Mouse (Mus musculus) liver, postnatal 0 days (tissue): ENCODE results near the gene 4931422A03Rik. TPM values are rescaled to one million over a fixed set of nuclear protein-coding genes. Genes with fewer than 3 reads are reported as not detected.

ENCODE experiments used
- ATAC-seq: fragments of 200-750 bp; cut with Nextera tagmentation; 2 replicates; pipeline ENCODE4 v1.8.0; 2017; ENCODE audit warnings: mild to moderate bottlenecking, moderate library complexity
- DNase-seq: peaks from one replicate; pipeline ENCODE4 v3.0.0-alpha.2; 2016
- H3K27ac ChIP-seq: fragments of 300-500 bp; sonication (generic); 2 replicates; pipeline ENCODE4 v1.5.1; 2014; ENCODE audit warnings: antibody characterized with exemption, moderate library complexity, mild to moderate bottlenecking, low read depth
- H3K27me3 ChIP-seq: fragments of 300-500 bp; sonication (generic); 2 replicates; pipeline ENCODE4 v1.6.1; 2014; ENCODE audit warnings: low read length, control low read depth, mixed read lengths; ENCODE audit not compliant: insufficient read depth
- H3K36me3 ChIP-seq: fragments of 300-500 bp; sonication (generic); replicated peaks from 2 replicates; pipeline ENCODE4 v1.6.1; 2014; ENCODE audit warnings: mild to moderate bottlenecking, control low read depth, low read length, moderate library complexity, mixed read lengths; ENCODE audit not compliant: insufficient read depth
- H3K4me1 ChIP-seq: fragments of 300-500 bp; sonication (generic); 2 replicates; pipeline ENCODE4 v1.6.1; 2014; ENCODE audit warnings: antibody characterized with exemption, mild to moderate bottlenecking, control low read depth; ENCODE audit not compliant: insufficient read depth
- H3K4me2 ChIP-seq: fragments of 300-500 bp; sonication (generic); 2 replicates; pipeline ENCODE4 v1.6.1; 2014; ENCODE audit warnings: low read depth, mild to moderate bottlenecking, low read length, moderate library complexity, mixed read lengths
- H3K4me3 ChIP-seq: fragments of 300-500 bp; sonication (generic); 2 replicates; pipeline ENCODE4 v1.5.1; 2014; ENCODE audit warnings: low read depth, low read length
- H3K9ac ChIP-seq: fragments of 300-500 bp; sonication (generic); replicated peaks from 2 replicates; pipeline ENCODE4 v1.6.1; 2014; ENCODE audit warnings: mild to moderate bottlenecking, moderate library complexity
- H3K9me3 ChIP-seq: fragments of 300-500 bp; sonication (generic); 2 replicates; pipeline ENCODE4 v1.6.1; 2016; ENCODE audit warnings: mild to moderate bottlenecking, control low read depth, low read length, mixed read lengths
- CTCF ChIP-seq: sonication (generic); IDR thresholded peaks from 2 replicates; pipeline ENCODE4 v1.5.1; 2016; ENCODE audit warnings: antibody characterized with exemption, low read depth
- EP300 ChIP-seq: IDR thresholded peaks from 2 replicates; pipeline ENCODE4 v1.6.1; 2016; ENCODE audit warnings: antibody characterized with exemption, low read depth, mild to moderate bottlenecking
- WGBS: fragments of 180-500 bp; shearing (Covaris S2); extraction: QIAGEN DNeasy Blood & Tissue Kit; methylation state at CpG from one replicate; pipeline ENCODE4 v1.1.7; 2014; ENCODE audit not compliant: insufficient replicate concordance; 5-methylcytosine and 5-hydroxymethylcytosine counted together
- polyA plus RNA-seq: library from polyadenylated mRNA; unstranded; fragments of >200 nt; fragmentation: Nextera tagmentation; extraction: Ambion mirVana; gene quantifications from 2 replicates; pipeline ENCODE4 v1.2.1, GENCODE M21; 2015

4931422A03Rik gene
- polyA plus RNA-seq, 1 experiment from 2014 or later: 1.5 TPM

DNA sequence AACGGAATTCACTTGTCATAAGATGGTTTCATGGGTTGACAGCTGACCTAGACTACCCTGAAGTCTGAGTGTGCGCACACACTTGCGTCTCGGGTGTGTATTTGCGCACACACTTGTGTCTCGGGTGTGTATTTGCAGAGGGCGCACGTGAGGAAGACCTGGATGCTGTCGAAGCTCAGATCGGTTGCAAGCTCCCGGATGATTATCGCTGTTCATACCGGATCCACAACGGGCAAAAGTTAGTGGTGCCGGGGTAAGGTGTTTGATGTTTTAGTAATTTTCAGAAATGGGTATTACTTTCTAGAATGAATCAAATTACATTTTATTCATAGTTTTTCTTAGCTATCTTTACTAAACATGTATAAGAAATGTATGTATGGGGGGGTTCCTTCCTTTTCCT, 14.6 kb upstream of the 4931422A03Rik start:
- no peak for ATAC-seq
- Histone ChIP-seq H3K9me3 (no peaks in the 10 kb centered on the region), H3K27ac (no peak overlapping the region), H3K36me3 (peaks cover 45% of the 10 kb centered on the region), H3K4me1 (peaks cover 17% of the 10 kb centered on the region), H3K4me2 (no peak overlapping the region), H3K27me3 (no peaks in the 10 kb centered on the region), H3K9ac (no peak overlapping the region), H3K4me3 (no peak overlapping the region)
- 93% methylated on average over 15 of the region's 15 CpGs for WGBS
- no peak for DNase-seq
- TF ChIP-seq CTCF (no peak), EP300 (no peak)

- peak; percentile 67 for ATAC-seq
- no peaks in the 10 kb centered on the region for H3K27me3 ChIP-seq
- peak overlapping the region; percentile 67 for H3K27ac ChIP-seq
- peak; percentile 33 for DNase-seq
- peak overlapping the region; percentile 26; the same call in 1 of the 2 replicates for H3K4me2 ChIP-seq
- 61% methylated on average over 5 of the region's 5 CpGs for WGBS
- no peaks in the 10 kb centered on the region for H3K9me3 ChIP-seq
- no peak overlapping the region for H3K9ac ChIP-seq
- H3K36me3 ChIP-seq: peaks cover 50% of the 10 kb centered on the region
- no peak for TF ChIP-seq CTCF
- TF ChIP-seq EP300: no peak
- H3K4me3 ChIP-seq: no peak overlapping the region
- peaks cover 17% of the 10 kb centered on the region for H3K4me1 ChIP-seq
These were observed 13.5 kb upstream of the 4931422A03Rik start for GRCm38 (mm10) chr2:104041632-104042031.

DNA sequence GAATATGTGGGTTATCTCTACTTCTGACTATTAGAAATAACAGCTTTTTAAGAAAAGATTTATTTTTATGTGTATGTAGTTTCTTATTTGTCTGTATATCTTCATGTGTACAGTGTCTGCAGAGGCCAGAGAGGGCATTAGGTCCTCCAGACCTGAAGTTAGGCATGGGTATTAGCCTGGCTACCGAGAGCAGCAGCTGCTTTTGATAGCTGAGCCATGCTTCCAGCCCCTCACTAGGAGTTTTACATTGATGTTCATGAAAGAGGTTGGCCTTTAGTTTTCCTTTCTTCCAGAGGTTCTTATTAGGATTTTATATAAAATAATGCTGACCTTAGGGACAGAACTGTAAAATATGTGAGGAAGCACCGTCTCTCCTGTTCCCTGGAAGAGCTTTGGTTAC, 10.1 kb upstream of the 4931422A03Rik start:
- no peak overlapping the region for H3K27ac ChIP-seq
- H3K9ac ChIP-seq: no peak overlapping the region
- no peak overlapping the region for H3K4me2 ChIP-seq
- DNase-seq (no peak), ATAC-seq (no peak)
- H3K4me3 ChIP-seq: no peak overlapping the region
- H3K36me3 ChIP-seq: peaks cover 61% of the 10 kb centered on the region
- 85% methylated on average over 2 of the region's 2 CpGs for WGBS
- TF ChIP-seq CTCF (no peak), EP300 (no peak)
- H3K4me1 ChIP-seq: peaks cover 9% of the 10 kb centered on the region
- no peaks in the 10 kb centered on the region for H3K27me3 ChIP-seq
- H3K9me3 ChIP-seq: no peaks in the 10 kb centered on the region

- peaks cover 67% of the 10 kb centered on the region for H3K36me3 ChIP-seq
- ATAC-seq: no peak
- whole genome bisulfite sequencing: 72% methylated on average over 3 of the region's 3 CpGs
These were observed 8.2 kb upstream of the 4931422A03Rik start for GRCm38 (mm10) chr2:104036316-104036715.

DNA sequence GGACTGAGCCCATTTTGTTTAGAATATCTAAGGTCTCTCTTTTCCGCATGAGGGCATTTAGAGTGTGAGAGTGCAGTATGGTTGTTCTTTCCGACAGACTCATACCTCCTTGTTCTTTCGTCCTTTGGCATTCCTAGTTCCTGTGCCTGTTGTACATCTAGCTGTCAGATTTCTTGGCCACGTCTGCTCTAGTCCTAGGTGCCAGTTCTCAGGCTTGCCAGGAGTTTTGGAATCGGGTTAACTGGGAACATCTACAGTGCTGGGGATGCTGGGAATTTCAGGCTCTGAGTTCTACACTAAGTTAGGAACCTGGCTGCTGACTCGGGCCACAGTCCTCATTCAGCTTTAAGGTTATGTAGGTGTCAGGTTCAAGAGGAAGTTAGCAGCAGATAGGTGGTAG, 7.4 kb upstream of the 4931422A03Rik start:
- H3K4me2 ChIP-seq: no peak overlapping the region
- DNase-seq (no peak), ATAC-seq (no peak)
- WGBS: 87% methylated on average over 6 of the region's 6 CpGs
- peaks cover 5% of the 10 kb centered on the region for H3K4me1 ChIP-seq
- H3K4me3 ChIP-seq: no peak overlapping the region
- no peaks in the 10 kb centered on the region for H3K9me3 ChIP-seq
- H3K9ac ChIP-seq: no peak overlapping the region
- TF ChIP-seq CTCF: no peak
- no peak for TF ChIP-seq EP300
- H3K27me3 ChIP-seq: no peaks in the 10 kb centered on the region
- no peak overlapping the region for H3K27ac ChIP-seq
- H3K36me3 ChIP-seq: peaks cover 68% of the 10 kb centered on the region

More at GRCm38 (mm10) chr2:104036316-104036715, 8.2 kb upstream of the 4931422A03Rik start:
- Histone ChIP-seq H3K9ac (no peak overlapping the region), H3K4me1 (peaks cover 7% of the 10 kb centered on the region), H3K9me3 (no peaks in the 10 kb centered on the region), H3K4me3 (no peak overlapping the region), H3K4me2 (no peak overlapping the region), H3K27ac (no peak overlapping the region), H3K27me3 (no peaks in the 10 kb centered on the region)
- DNase-seq: no peak
- TF ChIP-seq CTCF: no peak

- Histone ChIP-seq H3K4me2 (no peak overlapping the region), H3K27me3 (no peaks in the 10 kb centered on the region), H3K4me3 (no peak overlapping the region), H3K4me1 (peaks cover 6% of the 10 kb centered on the region), H3K9ac (no peak overlapping the region), H3K36me3 (peaks cover 66% of the 10 kb centered on the region), H3K9me3 (no peaks in the 10 kb centered on the region), H3K27ac (no peak overlapping the region)
- DNase-seq (peak; percentile 78), ATAC-seq (peak; percentile 71)
- WGBS: 37% methylated on average over 3 of the region's 3 CpGs
- TF ChIP-seq CTCF (peak; percentile 97), EP300 (0 out of 2 replicates have a peak, but pooled peaks have one; percentile 20)
These were observed 6.8 kb upstream of the 4931422A03Rik start for GRCm38 (mm10) chr2:104034832-104035472.
